Mouse (Mus musculus): ENCODE data around the gene Cnksr1. TPM values are rescaled to one million over a fixed set of nuclear protein-coding genes. Genes with fewer than 3 reads are reported as not detected.
A peak's percentile ranks its signal among the peaks of the same experiment; 100 is the strongest.

The Cnksr1 gene
- polyA plus RNA-seq, 1 experiment, result 0.02 TPM

- peaks cover 3% of the 10 kb centered on the region for H3K79me3 ChIP-seq (ENCODE audit: low read depth)
- H3K27me3 ChIP-seq (ENCODE audit: control insufficient read depth, insufficient read depth, insufficient read length), result peaks cover 36% of the 10 kb centered on the region
- H3K79me2 ChIP-seq (ENCODE audit: control insufficient read depth, insufficient read depth), result peaks cover 12% of the 10 kb centered on the region
- no peak overlapping the region for H3ac ChIP-seq (ENCODE audit: control insufficient read depth, insufficient read length, low read depth)
- no peaks in the 10 kb centered on the region for H3K36me3 ChIP-seq (ENCODE audit: control insufficient read depth, insufficient read depth)
- TF ChIP-seq USF1 (IDR thresholded peaks at IDR 0.05; ENCODE audit: low read depth), result no peak
- TF ChIP-seq CTCF (IDR thresholded peaks at IDR 0.05; ENCODE audit: control insufficient read depth, insufficient read depth, insufficient read length), result no peak
- H3K4me3 ChIP-seq (ENCODE audit: insufficient read depth, poor library complexity, severe bottlenecking), result no peak overlapping the region
These were observed 8.1 kb upstream of the Cnksr1 start for GRCm38 (mm10) chr4:134246256-134246655.

- peak within 1 kb of the TSS; percentile 60 for H3K4me3 ChIP-seq (ENCODE audit: insufficient read depth, poor library complexity, severe bottlenecking)
- peak; percentile 68 for TF ChIP-seq CTCF (IDR thresholded peaks at IDR 0.05; ENCODE audit: control insufficient read depth, insufficient read depth, insufficient read length)
- no peak for TF ChIP-seq FOSL1 (IDR thresholded peaks at IDR 0.05; ENCODE audit: insufficient read depth, low read length, poor library complexity, severe bottlenecking)
- peak; percentile 20 for TF ChIP-seq USF1 (IDR thresholded peaks at IDR 0.05; ENCODE audit: low read depth)
- TF ChIP-seq MAX (IDR thresholded peaks at IDR 0.05), result peak; percentile 80
- peak within 1 kb of the TSS; percentile 89 for H3ac ChIP-seq (ENCODE audit: control insufficient read depth, insufficient read length, low read depth)
- H3K79me2 ChIP-seq (ENCODE audit: control insufficient read depth, insufficient read depth), result peaks cover 12% of the 10 kb centered on the region
- no peaks in the 10 kb centered on the region for H3K36me3 ChIP-seq (ENCODE audit: control insufficient read depth, insufficient read depth)
- peaks cover 3% of the 10 kb centered on the region for H3K79me3 ChIP-seq (ENCODE audit: low read depth)
- H3K27me3 ChIP-seq (ENCODE audit: control insufficient read depth, insufficient read depth, insufficient read length), result peaks cover 26% of the 10 kb centered on the region
These were observed 7.1 kb upstream of the Cnksr1 start, which contains the start of gene Zfp593 for GRCm38 (mm10) chr4:134245148-134245843. Gene Zfp593 (minus strand): TSS chr4:134245592.

- H3K36me3 ChIP-seq (ENCODE audit: control insufficient read depth, insufficient read depth), result no peaks in the 10 kb centered on the region
- H3ac ChIP-seq (ENCODE audit: control insufficient read depth, insufficient read length, low read depth), result no peak within 1 kb of the TSS
- peaks cover 12% of the 10 kb centered on the region for H3K79me2 ChIP-seq (ENCODE audit: control insufficient read depth, insufficient read depth)
- H3K4me3 ChIP-seq (ENCODE audit: insufficient read depth, poor library complexity, severe bottlenecking), result peak within 1 kb of the TSS; percentile 60
- TF ChIP-seq MYOD1 (IDR thresholded peaks at IDR 0.05; ENCODE audit: control insufficient read depth, insufficient read length, low read depth), result no peak
- TF ChIP-seq CEBPB (IDR thresholded peaks at IDR 0.05; ENCODE audit: low read depth), result no peak
- no peak for TF ChIP-seq MYOG (IDR thresholded peaks at IDR 0.05; ENCODE audit: control insufficient read depth, extremely low read depth, insufficient read length)
- no peak for TF ChIP-seq USF1 (IDR thresholded peaks at IDR 0.05; ENCODE audit: low read depth)
- no peak for TF ChIP-seq CTCF (IDR thresholded peaks at IDR 0.05; ENCODE audit: control insufficient read depth, insufficient read depth, insufficient read length)
- TF ChIP-seq FOSL1 (IDR thresholded peaks at IDR 0.05; ENCODE audit: insufficient read depth, low read length, poor library complexity, severe bottlenecking), result no peak
- no peak for TF ChIP-seq MAX (IDR thresholded peaks at IDR 0.05)
- H3K79me3 ChIP-seq (ENCODE audit: low read depth), result peaks cover 3% of the 10 kb centered on the region
- peaks cover 17% of the 10 kb centered on the region for H3K27me3 ChIP-seq (ENCODE audit: control insufficient read depth, insufficient read depth, insufficient read length)
These were observed 5.5 kb upstream of the Cnksr1 start, which contains the start of gene E130218I03Rik for GRCm38 (mm10) chr4:134243516-134244250. Gene E130218I03Rik (plus strand): TSS chr4:134243662.

GRCm38 (mm10) chr4:134238686-134239085, 487 bp upstream of the Cnksr1 start:
- Histone ChIP-seq H3K36me3 (ENCODE audit: control insufficient read depth, insufficient read depth) (no peaks in the 10 kb centered on the region), H3K27me3 (ENCODE audit: control insufficient read depth, insufficient read depth, insufficient read length) (peaks cover 6% of the 10 kb centered on the region), H3ac (ENCODE audit: control insufficient read depth, insufficient read length, low read depth) (no peak overlapping the region), H3K4me3 (ENCODE audit: insufficient read depth, poor library complexity, severe bottlenecking) (no peak overlapping the region), H3K79me3 (ENCODE audit: low read depth) (no peaks in the 10 kb centered on the region), H3K79me2 (ENCODE audit: control insufficient read depth, insufficient read depth) (no peaks in the 10 kb centered on the region)
- TF ChIP-seq FOSL1 (IDR thresholded peaks at IDR 0.05; ENCODE audit: insufficient read depth, low read length, poor library complexity, severe bottlenecking) (no peak), USF1 (IDR thresholded peaks at IDR 0.05; ENCODE audit: low read depth) (no peak), MYOG (IDR thresholded peaks at IDR 0.05; ENCODE audit: control insufficient read depth, extremely low read depth, insufficient read length) (no peak), MYOD1 (IDR thresholded peaks at IDR 0.05; ENCODE audit: control insufficient read depth, insufficient read length, low read depth) (no peak), CTCF (IDR thresholded peaks at IDR 0.05; ENCODE audit: control insufficient read depth, insufficient read depth, insufficient read length) (no peak), CEBPB (IDR thresholded peaks at IDR 0.05; ENCODE audit: low read depth) (no peak), MAX (IDR thresholded peaks at IDR 0.05) (no peak)

GRCm38 (mm10) chr4:134237582-134238278, 469 bp downstream of the Cnksr1 start:
- H3K36me3 ChIP-seq (ENCODE audit: control insufficient read depth, insufficient read depth), result no peaks in the 10 kb centered on the region

More at GRCm38 (mm10) chr4:134237582-134238278, 469 bp downstream of the Cnksr1 start:
- Histone ChIP-seq H3K27me3 (ENCODE audit: control insufficient read depth, insufficient read depth, insufficient read length) (peaks cover 16% of the 10 kb centered on the region), H3K79me2 (ENCODE audit: control insufficient read depth, insufficient read depth) (no peaks in the 10 kb centered on the region), H3K4me3 (ENCODE audit: insufficient read depth, poor library complexity, severe bottlenecking) (no peak overlapping the region), H3ac (ENCODE audit: control insufficient read depth, insufficient read length, low read depth) (no peak overlapping the region), H3K79me3 (ENCODE audit: low read depth) (no peaks in the 10 kb centered on the region)
- no peak for TF ChIP-seq FOSL1 (IDR thresholded peaks at IDR 0.05; ENCODE audit: insufficient read depth, low read length, poor library complexity, severe bottlenecking)
